Mouse (Mus musculus) stomach, postnatal 0 days (tissue): Measurements from ENCODE around the gene Fntb. TPM values are rescaled to one million over a fixed set of nuclear protein-coding genes. Genes with fewer than 3 reads are reported as not detected.

Experiments used
- ATAC-seq: fragments of 200-750 bp; cut with Nextera tagmentation; 2 replicates; pipeline ENCODE4 v1.8.0; 2017; ENCODE audit not compliant: low FRiP score, low TSS enrichment
- DNase-seq: peaks from one replicate; pipeline ENCODE4 v3.0.0-alpha.2; 2016; ENCODE audit warnings: low spot score
- H3K27ac ChIP-seq: fragments of 300-500 bp; sonication (generic); replicated peaks from 2 replicates; pipeline ENCODE4 v1.5.1; 2014; ENCODE audit warnings: mild to moderate bottlenecking, control low read depth
- H3K27me3 ChIP-seq: fragments of 300-500 bp; sonication (generic); 2 replicates; pipeline ENCODE4 v1.6.1; 2014; ENCODE audit warnings: low read length; ENCODE audit not compliant: control insufficient read depth, insufficient read depth
- H3K36me3 ChIP-seq: fragments of 300-500 bp; sonication (generic); 2 replicates; pipeline ENCODE4 v1.6.1; 2014; ENCODE audit warnings: low read length, mixed read lengths; ENCODE audit not compliant: control insufficient read depth, insufficient read depth
- H3K4me1 ChIP-seq: fragments of 300-500 bp; sonication (generic); replicated peaks from 2 replicates; pipeline ENCODE4 v1.6.1; 2014; ENCODE audit warnings: antibody characterized with exemption; ENCODE audit not compliant: control insufficient read depth, insufficient read depth
- H3K4me2 ChIP-seq: fragments of 300-500 bp; sonication (generic); replicated peaks from 2 replicates; pipeline ENCODE4 v1.6.1; 2014; ENCODE audit warnings: low read depth, mild to moderate bottlenecking, control low read depth, moderate library complexity
- H3K4me3 ChIP-seq: fragments of 300-500 bp; sonication (generic); 2 replicates; pipeline ENCODE4 v1.5.1; 2014; ENCODE audit warnings: low read depth, low read length, control low read depth
- H3K9ac ChIP-seq: fragments of 300-500 bp; sonication (generic); 2 replicates; pipeline ENCODE4 v1.6.1; 2014; ENCODE audit warnings: mild to moderate bottlenecking, low read length, control low read depth, mixed read lengths
- H3K9me3 ChIP-seq: fragments of 300-500 bp; sonication (generic); 2 replicates; pipeline ENCODE4 v1.6.1; 2016; ENCODE audit warnings: low read length; ENCODE audit not compliant: control insufficient read depth
- CTCF ChIP-seq: IDR thresholded peaks from 2 replicates; pipeline ENCODE4 v1.5.1; 2016; ENCODE audit warnings: antibody characterized with exemption, low read depth, mild to moderate bottlenecking, moderate library complexity
- EP300 ChIP-seq: optimal IDR thresholded peaks from 2 replicates; pipeline ENCODE3; 2016; ENCODE audit warnings: antibody characterized with exemption
- WGBS: fragments of 180-500 bp; shearing (Covaris S2); extraction: QIAGEN DNeasy Blood & Tissue Kit; methylation state at CpG from one replicate; pipeline ENCODE4 v1.1.7; 2014; 5-methylcytosine and 5-hydroxymethylcytosine counted together
- polyA plus RNA-seq: library from polyadenylated mRNA; unstranded; fragments of >200 nt; fragmentation: Nextera tagmentation; extraction: Ambion mirVana; gene quantifications from 2 replicates; pipeline ENCODE4 v1.2.1, GENCODE M21; 2015

Gene Fntb
- polyA plus RNA-seq, 1 experiment from 2014 or later: 22.4 TPM

DNA sequence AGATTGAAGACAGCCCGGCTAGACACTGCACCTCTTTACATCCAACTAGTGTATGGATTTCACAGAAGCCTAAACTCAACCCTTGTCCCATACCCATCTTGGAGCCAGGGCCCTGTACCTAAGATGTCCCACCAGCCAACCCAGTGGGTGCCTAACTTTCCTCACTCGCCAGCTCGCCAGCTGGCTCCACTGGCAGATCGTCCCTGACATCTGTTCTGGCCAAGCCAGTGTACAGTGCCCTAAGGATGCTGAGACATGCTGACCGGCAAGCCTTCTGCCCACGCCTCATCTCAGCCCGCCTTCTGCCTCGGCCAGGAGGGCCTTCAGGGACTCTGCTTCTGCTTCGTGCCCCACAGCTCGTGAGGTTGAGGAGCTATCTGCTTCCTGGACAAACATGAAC, 170.8 kb downstream of the Fntb start:
- no peak overlapping the region for H3K4me2 ChIP-seq
- DNase-seq: no peak
- 92% methylated on average over 10 of the region's 10 CpGs for WGBS
- no peak overlapping the region for H3K4me3 ChIP-seq
- H3K27me3 ChIP-seq: no peaks in the 10 kb centered on the region
- H3K36me3 ChIP-seq: peaks cover 38% of the 10 kb centered on the region
- no peaks in the 10 kb centered on the region for H3K9me3 ChIP-seq
- H3K4me1 ChIP-seq: no peaks in the 10 kb centered on the region
- no peak overlapping the region for H3K9ac ChIP-seq
- no peak overlapping the region for H3K27ac ChIP-seq
- TF ChIP-seq EP300: no peak
- no peak for TF ChIP-seq CTCF
- ATAC-seq: no peak

DNA sequence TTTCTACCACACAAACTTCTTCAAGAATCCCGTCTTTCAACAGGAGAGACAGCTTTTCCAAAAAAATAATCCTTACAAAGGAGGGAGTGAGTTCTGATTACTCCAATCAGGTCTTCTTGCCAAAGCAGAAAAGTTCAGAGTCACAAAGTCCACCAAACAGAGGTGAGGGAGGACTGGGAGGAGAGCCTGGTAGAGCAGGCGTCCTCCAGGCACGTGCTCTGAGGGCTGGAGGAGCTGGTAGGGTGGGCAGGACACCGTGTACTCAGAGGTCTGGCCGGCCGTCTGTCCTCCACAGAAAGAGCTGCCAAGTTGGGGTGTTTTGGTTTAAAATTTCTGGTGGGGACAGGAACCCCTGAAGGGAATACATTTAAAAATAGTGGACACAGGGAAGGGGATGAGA, 172.6 kb downstream of the Fntb start:
- Histone ChIP-seq H3K4me2 (no peak overlapping the region), H3K4me1 (no peaks in the 10 kb centered on the region), H3K9ac (no peak overlapping the region), H3K9me3 (no peaks in the 10 kb centered on the region), H3K4me3 (no peak overlapping the region), H3K27ac (no peak overlapping the region), H3K27me3 (no peaks in the 10 kb centered on the region), H3K36me3 (peaks cover 43% of the 10 kb centered on the region)
- ATAC-seq (no peak), DNase-seq (no peak)
- TF ChIP-seq EP300 (no peak), CTCF (no peak)
- WGBS: 94% methylated on average over 6 of the region's 6 CpGs

GRCm38 (mm10) chr12:76941524-76941923, 176.1 kb downstream of the Fntb start:
- no peak overlapping the region for H3K4me2 ChIP-seq
- 66% methylated on average over 2 of the region's 2 CpGs for WGBS
- H3K27ac ChIP-seq: no peak overlapping the region
- H3K4me3 ChIP-seq: no peak overlapping the region
- H3K9me3 ChIP-seq: no peaks in the 10 kb centered on the region
- no peak overlapping the region for H3K9ac ChIP-seq
- DNase-seq (no peak), ATAC-seq (no peak)
- no peak for TF ChIP-seq CTCF
- no peak for TF ChIP-seq EP300
- H3K27me3 ChIP-seq: no peaks in the 10 kb centered on the region
- H3K36me3 ChIP-seq: peaks cover 40% of the 10 kb centered on the region
- no peaks in the 10 kb centered on the region for H3K4me1 ChIP-seq

DNA sequence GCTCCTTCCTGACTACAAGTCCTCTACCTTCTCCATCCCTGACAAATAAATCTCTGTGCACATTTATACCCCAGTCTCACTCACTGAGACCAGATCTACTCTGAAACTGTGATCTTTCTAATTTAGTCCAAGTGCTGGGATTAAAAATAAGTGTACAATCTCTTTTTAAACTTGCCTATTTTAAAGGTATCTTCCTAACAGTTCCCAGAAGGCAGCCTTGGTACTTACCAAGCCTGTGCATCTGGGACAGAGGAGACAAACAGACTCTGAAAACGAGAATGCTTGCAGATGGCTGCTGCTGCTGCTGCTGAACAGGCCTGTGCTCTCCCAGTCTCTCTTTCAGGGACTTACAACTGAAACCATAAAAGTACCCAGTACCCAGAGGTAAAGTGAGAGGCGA, 177.1 kb downstream of the Fntb start:
- TF ChIP-seq CTCF (no peak), EP300 (no peak)
- WGBS: 87% methylated on average over 2 of the region's 2 CpGs
- peaks cover 38% of the 10 kb centered on the region for H3K36me3 ChIP-seq
- no peak overlapping the region for H3K27ac ChIP-seq
- no peak overlapping the region for H3K4me3 ChIP-seq
- DNase-seq (no peak), ATAC-seq (no peak)
- no peak overlapping the region for H3K9ac ChIP-seq
- no peaks in the 10 kb centered on the region for H3K27me3 ChIP-seq
- H3K4me2 ChIP-seq: no peak overlapping the region
- no peaks in the 10 kb centered on the region for H3K4me1 ChIP-seq
- H3K9me3 ChIP-seq: no peaks in the 10 kb centered on the region

- no peak for TF ChIP-seq EP300
- TF ChIP-seq CTCF: no peak
- Histone ChIP-seq H3K27me3 (no peaks in the 10 kb centered on the region), H3K4me1 (no peaks in the 10 kb centered on the region), H3K4me2 (no peak overlapping the region), H3K36me3 (peaks cover 39% of the 10 kb centered on the region), H3K9ac (no peak overlapping the region), H3K4me3 (no peak overlapping the region), H3K27ac (no peak overlapping the region), H3K9me3 (no peaks in the 10 kb centered on the region)
- ATAC-seq (no peak), DNase-seq (no peak)
- 80% methylated on average over 3 of the region's 3 CpGs for WGBS
These were observed 177.7 kb downstream of the Fntb start for GRCm38 (mm10) chr12:76943046-76943445.

- H3K9ac ChIP-seq: no peak overlapping the region
- no peaks in the 10 kb centered on the region for H3K4me1 ChIP-seq
- H3K36me3 ChIP-seq: peaks cover 36% of the 10 kb centered on the region
- H3K4me3 ChIP-seq: no peak overlapping the region
- DNase-seq: no peak
- ATAC-seq: no peak; the same call in 1 of the 2 replicates
- no peak overlapping the region for H3K27ac ChIP-seq
- H3K27me3 ChIP-seq: no peaks in the 10 kb centered on the region
- H3K4me2 ChIP-seq: no peak overlapping the region
- 79% methylated on average over 6 of the region's 6 CpGs for WGBS
- no peaks in the 10 kb centered on the region for H3K9me3 ChIP-seq
- TF ChIP-seq EP300 (no peak), CTCF (no peak)
These were observed 178.1 kb downstream of the Fntb start for GRCm38 (mm10) chr12:76943466-76943865.
